Mouse (Mus musculus): ENCODE measurements around the gene Trim11. TPM values are rescaled to one million over a fixed set of nuclear protein-coding genes. Genes with fewer than 3 reads are reported as not detected.

Gene Trim11
- polyA plus RNA-seq, 1 experiment from 2014 or later = 9.1 TPM

DNA sequence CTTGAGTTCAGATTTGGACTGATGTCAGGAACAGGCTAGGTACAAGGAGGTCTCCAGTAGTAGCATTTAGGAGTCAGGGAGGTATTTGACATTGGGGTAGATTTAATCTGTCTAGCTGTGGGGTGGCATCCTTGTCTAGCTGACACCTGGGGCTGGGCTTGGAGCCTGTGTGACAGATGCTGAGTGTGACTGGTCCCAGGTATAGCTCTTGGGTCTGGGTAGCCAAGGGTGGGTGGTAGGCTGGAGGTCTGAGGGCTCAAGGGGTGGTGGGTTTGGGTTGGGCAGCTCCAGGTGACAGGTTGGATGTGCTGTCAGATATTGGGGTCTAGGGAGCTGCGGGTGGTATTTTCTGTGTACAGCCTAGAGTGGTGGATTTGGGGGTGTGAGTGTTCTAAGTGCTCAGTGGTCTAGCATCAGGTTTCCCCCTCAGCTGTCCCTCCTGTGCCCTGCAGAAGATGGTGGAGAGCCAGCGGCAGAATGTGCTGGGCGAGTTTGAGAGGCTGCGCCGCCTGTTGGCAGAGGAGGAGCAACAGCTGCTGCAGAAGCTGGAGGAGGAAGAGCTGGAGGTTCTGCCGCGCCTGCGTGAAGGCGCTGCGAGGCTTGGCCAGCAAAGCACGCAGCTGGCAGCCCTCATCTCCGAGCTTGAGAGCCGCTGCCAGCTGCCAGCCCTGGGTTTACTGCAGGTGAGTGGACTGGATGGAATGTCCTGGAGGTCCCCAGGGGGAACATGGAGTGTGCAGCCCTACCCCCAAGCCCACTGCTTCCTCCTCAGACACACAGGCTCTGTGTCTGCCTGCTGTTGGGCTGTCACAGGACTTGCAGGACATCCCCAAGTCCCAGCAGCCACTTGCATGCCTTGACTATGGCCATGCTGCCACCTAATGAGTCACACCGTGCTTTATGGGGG lies 3.9 kb downstream of the Trim11 start:
- H3K27me3 ChIP-seq = no peaks in the 10 kb centered on the region
- no peaks in the 10 kb centered on the region for H3K9me3 ChIP-seq (replicated peaks)
- no peak for ATAC-seq (ENCODE audit: insufficient read depth)
- H3K4me1 ChIP-seq (replicated peaks) = peaks cover 62% of the 10 kb centered on the region
- WGBS (ENCODE audit: insufficient replicate concordance) = 61% methylated on average over 14 of the region's 14 CpGs
- no peak overlapping the region for H3K9ac ChIP-seq
- peaks cover 50% of the 10 kb centered on the region for H3K36me3 ChIP-seq (replicated peaks)
- 0 out of 2 replicates have a peak overlapping the region, but pooled peaks have one; percentile 24 for H3K27ac ChIP-seq (replicated peaks)
- no peak overlapping the region for H3K4me2 ChIP-seq
- H3K4me3 ChIP-seq (replicated peaks) = no peak overlapping the region

DNA sequence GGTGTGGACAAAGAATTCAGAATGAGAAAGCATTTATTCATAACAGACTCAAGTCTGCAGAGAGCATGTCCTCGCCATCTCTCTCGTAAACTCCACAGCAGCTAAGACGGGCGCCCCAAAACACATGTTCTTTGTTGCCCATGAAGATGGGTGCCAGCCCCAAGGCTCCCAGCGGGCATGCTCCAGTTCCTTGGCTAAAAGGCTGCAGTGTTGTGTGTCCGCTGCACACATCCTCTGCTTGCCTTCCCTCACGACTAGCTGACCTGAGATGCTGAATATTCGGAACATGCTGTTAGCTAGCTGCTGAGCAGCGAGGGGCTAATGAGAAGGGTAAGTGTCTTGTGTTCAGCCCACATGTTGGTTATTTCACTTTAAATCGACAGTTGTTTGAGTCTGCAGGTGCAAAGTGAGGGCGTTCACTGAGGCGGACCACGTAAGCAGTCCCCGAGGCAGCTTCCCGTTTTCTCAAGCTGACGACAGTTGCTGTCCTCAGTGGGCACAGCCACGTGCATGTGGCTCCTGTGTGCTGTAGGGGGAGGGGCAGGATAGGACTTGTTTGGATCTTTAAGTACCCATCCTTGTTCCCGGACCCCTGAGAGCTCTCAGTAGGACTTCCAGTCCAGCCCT lies 4.7 kb downstream of the Trim11 start:
- ATAC-seq (ENCODE audit: insufficient read depth) = no peak
- Histone ChIP-seq H3K4me3 (replicated peaks) (no peak overlapping the region), H3K4me2 (no peak overlapping the region), H3K36me3 (replicated peaks) (peaks cover 58% of the 10 kb centered on the region), H3K4me1 (replicated peaks) (peaks cover 59% of the 10 kb centered on the region), H3K27ac (replicated peaks) (0 out of 2 replicates have a peak overlapping the region, but pooled peaks have one; percentile 24), H3K27me3 (no peaks in the 10 kb centered on the region), H3K9me3 (replicated peaks) (no peaks in the 10 kb centered on the region), H3K9ac (no peak overlapping the region)
- WGBS (ENCODE audit: insufficient replicate concordance) = 67% methylated on average over 18 of the region's 18 CpGs

DNA sequence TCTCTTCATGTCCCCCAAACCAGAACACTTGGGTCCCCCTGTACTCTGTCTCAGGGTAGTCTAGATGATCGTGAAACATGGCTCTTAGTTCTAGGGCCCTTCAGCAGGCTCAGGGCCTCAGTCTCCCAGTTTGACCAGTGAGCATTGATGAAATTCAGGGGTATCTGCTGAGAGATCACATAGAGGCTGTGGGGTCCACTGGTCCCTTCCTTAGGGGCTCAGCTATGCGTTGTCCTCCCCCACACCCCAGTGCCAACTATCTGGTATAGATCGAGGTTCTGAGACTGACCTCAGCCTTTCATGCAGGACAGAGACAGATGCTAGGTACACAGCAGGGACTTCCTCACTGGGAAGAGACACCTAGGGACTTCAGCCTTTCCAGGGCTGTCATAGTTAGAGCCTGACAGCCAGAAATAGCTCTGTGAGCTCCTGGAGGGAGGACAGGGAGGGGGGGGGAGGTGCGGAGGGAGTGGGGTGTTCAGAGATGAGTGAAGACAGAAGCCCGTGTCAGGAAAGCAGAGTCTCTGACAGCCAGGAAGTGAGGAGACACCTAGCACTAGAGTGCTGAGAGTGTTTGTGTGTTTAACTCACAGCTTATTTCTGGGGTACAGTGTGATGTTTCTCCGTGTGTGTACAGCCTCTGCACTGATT lies 5.9 kb downstream of the Trim11 start:
- H3K9me3 ChIP-seq (replicated peaks) = no peaks in the 10 kb centered on the region
- no peak for ATAC-seq (ENCODE audit: insufficient read depth)
- H3K36me3 ChIP-seq (replicated peaks) = peaks cover 70% of the 10 kb centered on the region
- 73% methylated on average over 6 of the region's 6 CpGs for WGBS (ENCODE audit: insufficient replicate concordance)
- H3K4me2 ChIP-seq = no peak overlapping the region
- H3K4me1 ChIP-seq (replicated peaks) = peaks cover 54% of the 10 kb centered on the region
- H3K9ac ChIP-seq = no peak overlapping the region
- H3K4me3 ChIP-seq (replicated peaks) = no peak overlapping the region
- H3K27me3 ChIP-seq = no peaks in the 10 kb centered on the region
- no peak overlapping the region for H3K27ac ChIP-seq (replicated peaks)

DNA sequence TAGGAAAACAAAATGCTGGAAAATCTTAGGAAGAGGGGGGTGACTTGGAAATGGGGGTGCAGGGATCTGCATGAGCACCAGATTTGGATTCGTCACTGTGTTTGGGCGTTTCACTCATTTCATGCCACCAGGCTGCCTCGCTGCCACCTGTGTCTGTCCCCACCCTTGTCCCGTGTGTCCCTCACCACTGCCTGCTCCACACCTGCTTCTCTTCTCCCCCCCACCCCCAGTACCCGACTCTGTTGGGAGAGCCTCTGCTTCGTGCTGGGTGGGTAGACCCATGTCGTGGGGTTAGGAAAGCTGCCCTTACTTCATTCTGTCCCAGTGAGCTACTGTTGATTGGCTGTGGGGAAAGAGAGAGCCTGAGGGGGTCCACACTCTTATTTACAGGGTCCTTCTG lies 6.8 kb downstream of the Trim11 start:
- Histone ChIP-seq H3K27ac (replicated peaks) (no peak overlapping the region), H3K27me3 (no peaks in the 10 kb centered on the region), H3K36me3 (replicated peaks) (peaks cover 79% of the 10 kb centered on the region), H3K4me2 (no peak overlapping the region), H3K4me1 (replicated peaks) (peaks cover 45% of the 10 kb centered on the region), H3K4me3 (replicated peaks) (no peak overlapping the region), H3K9ac (no peak overlapping the region), H3K9me3 (replicated peaks) (no peaks in the 10 kb centered on the region)
- WGBS (ENCODE audit: insufficient replicate concordance) = 74% methylated on average over 7 of the region's 7 CpGs
- ATAC-seq (ENCODE audit: insufficient read depth) = no peak

DNA sequence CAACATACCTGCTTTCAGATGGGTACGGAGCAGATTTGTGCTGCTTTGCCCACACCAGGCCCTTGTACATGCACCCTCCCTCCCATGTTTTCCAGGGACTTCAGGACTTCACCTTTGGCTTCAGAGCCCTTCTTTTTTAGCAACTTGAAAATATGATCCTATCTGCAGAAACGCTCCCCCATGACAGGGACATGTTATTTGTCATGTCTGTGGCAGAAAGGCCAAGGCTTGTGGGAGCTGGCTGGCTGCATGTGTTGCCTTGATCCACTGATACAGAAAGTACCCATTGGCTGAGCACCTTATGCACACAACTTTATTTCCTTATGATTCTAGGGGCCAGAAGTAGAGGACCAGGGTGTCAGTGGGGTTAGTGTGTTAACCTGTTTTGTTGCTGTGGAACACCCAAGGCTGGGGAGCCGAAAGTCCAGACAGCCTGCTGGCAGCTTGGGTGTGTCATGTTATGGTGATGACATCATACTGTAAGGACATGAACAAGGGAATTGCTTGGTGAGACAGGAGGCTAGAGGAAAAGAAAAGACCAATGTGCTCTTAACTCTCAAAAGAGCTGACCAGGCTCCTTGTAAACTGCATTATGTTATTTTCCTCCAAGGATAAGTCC lies 7.5 kb downstream of the Trim11 start:
- Histone ChIP-seq H3K9ac (no peak overlapping the region), H3K27me3 (no peaks in the 10 kb centered on the region), H3K27ac (replicated peaks) (no peak overlapping the region), H3K9me3 (replicated peaks) (no peaks in the 10 kb centered on the region), H3K36me3 (replicated peaks) (peaks cover 86% of the 10 kb centered on the region), H3K4me1 (replicated peaks) (peaks cover 38% of the 10 kb centered on the region), H3K4me2 (no peak overlapping the region), H3K4me3 (replicated peaks) (no peak overlapping the region)
- no peak for ATAC-seq (ENCODE audit: insufficient read depth)
- WGBS (ENCODE audit: insufficient replicate concordance) = 81% methylated on average over 3 of the region's 3 CpGs

DNA sequence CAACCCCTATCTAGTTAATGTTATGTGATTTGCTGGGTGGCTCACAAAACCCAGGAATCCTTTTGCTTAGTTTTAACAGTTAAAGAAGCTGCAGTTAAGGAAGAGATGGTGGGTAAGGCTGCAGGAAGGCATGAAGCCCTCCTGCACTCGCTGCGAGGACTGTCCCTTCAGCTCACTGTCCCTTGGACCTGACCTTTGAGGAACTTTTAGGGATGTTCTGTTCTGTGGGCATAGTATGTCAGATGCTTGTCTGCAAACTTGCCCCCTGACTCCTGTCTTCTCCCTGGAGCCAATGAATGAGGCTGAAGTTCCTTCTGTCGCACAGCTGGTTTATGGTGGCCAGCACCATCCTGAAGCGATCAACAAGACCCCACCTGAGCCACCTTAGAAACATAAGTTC lies 11.3 kb downstream of the Trim11 start:
- peaks cover 6% of the 10 kb centered on the region; the same call in 1 of the 2 replicates for H3K27me3 ChIP-seq
- peaks cover 40% of the 10 kb centered on the region for H3K4me1 ChIP-seq (replicated peaks)
- no peak for ATAC-seq (ENCODE audit: insufficient read depth)
- H3K9ac ChIP-seq = no peak overlapping the region
- H3K4me3 ChIP-seq (replicated peaks) = no peak overlapping the region
- H3K36me3 ChIP-seq (replicated peaks) = peaks cover 66% of the 10 kb centered on the region
- no peak overlapping the region for H3K4me2 ChIP-seq
- H3K9me3 ChIP-seq (replicated peaks) = no peaks in the 10 kb centered on the region
- H3K27ac ChIP-seq (replicated peaks) = no peak overlapping the region
- WGBS (ENCODE audit: insufficient replicate concordance) = 86% methylated on average over 4 of the region's 4 CpGs

DNA sequence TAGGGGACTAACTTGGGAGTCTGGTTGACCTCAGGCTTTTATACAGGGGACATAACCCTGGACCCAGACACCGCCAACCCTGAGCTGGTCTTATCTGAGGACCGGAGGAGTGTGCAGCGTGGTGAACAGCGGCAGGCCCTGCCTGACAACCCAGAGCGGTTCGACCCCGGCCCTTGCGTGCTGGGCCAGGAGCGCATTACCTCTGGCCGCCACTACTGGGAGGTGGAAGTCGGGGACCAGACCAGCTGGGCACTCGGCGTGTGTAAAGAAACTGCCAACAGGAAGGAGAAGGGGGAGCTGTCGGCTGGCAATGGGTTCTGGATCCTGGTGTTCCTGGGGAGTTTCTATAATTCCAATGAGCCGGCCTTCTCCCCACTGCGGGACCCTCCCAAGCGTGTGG lies 12.2 kb downstream of the Trim11 start:
- no peak overlapping the region for H3K4me3 ChIP-seq (replicated peaks)
- H3K36me3 ChIP-seq (replicated peaks) = peaks cover 56% of the 10 kb centered on the region
- H3K27me3 ChIP-seq = peaks cover 16% of the 10 kb centered on the region
- H3K9ac ChIP-seq = no peak overlapping the region
- ATAC-seq (ENCODE audit: insufficient read depth) = no peak
- no peak overlapping the region for H3K4me2 ChIP-seq
- peaks cover 47% of the 10 kb centered on the region for H3K4me1 ChIP-seq (replicated peaks)
- no peaks in the 10 kb centered on the region for H3K9me3 ChIP-seq (replicated peaks)
- 81% methylated on average over 17 of the region's 17 CpGs for WGBS (ENCODE audit: insufficient replicate concordance)
- H3K27ac ChIP-seq (replicated peaks) = no peak overlapping the region

DNA sequence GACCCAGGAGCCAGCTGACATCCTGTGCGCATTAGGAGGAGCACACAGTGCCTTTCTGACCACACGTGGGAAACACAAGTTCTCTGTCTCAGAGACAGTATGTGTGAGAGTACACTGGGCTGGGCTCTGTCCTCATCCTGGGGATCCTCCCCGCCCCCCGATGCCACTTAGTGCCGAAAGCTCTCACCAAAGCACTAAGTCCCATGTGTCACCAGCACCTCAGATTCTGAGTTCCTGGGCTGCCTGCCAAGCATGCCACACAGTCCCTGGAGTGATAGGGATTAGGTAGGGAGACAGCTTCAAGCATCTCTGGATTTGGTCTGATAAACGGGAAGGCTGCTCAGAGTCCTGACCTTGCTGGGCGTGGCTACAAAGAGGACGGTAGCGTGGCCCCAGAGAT lies 12.9 kb downstream of the Trim11 start:
- H3K4me1 ChIP-seq (replicated peaks) = peaks cover 49% of the 10 kb centered on the region
- 58% methylated on average over 9 of the region's 9 CpGs for WGBS (ENCODE audit: insufficient replicate concordance)

DNA sequence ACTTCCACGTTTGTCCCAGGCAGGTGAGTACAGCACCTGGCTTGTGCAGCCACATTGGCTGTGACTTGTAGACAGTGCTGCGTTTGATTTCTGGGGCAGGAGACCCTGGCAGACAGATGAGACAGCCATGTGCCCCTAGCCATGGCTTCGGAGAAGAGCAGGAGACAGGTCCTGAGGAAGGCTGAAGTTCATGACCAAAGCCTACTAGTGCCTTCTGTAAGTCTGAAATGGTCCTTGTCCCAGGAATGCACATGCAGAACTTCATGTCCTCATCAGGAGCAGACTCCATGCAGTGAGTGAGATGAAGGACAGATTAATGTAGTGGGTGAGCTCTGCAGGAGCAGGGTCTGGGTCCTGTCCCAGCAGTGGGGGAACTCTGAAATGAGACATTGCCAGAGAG lies 14.0 kb downstream of the Trim11 start:
- no peak for ATAC-seq (ENCODE audit: insufficient read depth)
- Histone ChIP-seq H3K4me2 (no peak overlapping the region), H3K27me3 (peaks cover 31% of the 10 kb centered on the region), H3K36me3 (replicated peaks) (peaks cover 38% of the 10 kb centered on the region), H3K4me3 (replicated peaks) (no peak overlapping the region), H3K9me3 (replicated peaks) (no peaks in the 10 kb centered on the region), H3K4me1 (replicated peaks) (peaks cover 44% of the 10 kb centered on the region), H3K9ac (no peak overlapping the region), H3K27ac (replicated peaks) (no peak overlapping the region)
- 63% methylated on average over 3 of the region's 3 CpGs for WGBS (ENCODE audit: insufficient replicate concordance)

More for the DNA sequence above, 12.9 kb downstream of the Trim11 start:
- H3K4me3 ChIP-seq (replicated peaks) = no peak overlapping the region
- peaks cover 49% of the 10 kb centered on the region for H3K36me3 ChIP-seq (replicated peaks)
- no peak overlapping the region for H3K9ac ChIP-seq
- no peaks in the 10 kb centered on the region for H3K9me3 ChIP-seq (replicated peaks)
- peaks cover 23% of the 10 kb centered on the region for H3K27me3 ChIP-seq
- ATAC-seq (ENCODE audit: insufficient read depth) = no peak
- no peak overlapping the region for H3K27ac ChIP-seq (replicated peaks)
- no peak overlapping the region for H3K4me2 ChIP-seq

DNA sequence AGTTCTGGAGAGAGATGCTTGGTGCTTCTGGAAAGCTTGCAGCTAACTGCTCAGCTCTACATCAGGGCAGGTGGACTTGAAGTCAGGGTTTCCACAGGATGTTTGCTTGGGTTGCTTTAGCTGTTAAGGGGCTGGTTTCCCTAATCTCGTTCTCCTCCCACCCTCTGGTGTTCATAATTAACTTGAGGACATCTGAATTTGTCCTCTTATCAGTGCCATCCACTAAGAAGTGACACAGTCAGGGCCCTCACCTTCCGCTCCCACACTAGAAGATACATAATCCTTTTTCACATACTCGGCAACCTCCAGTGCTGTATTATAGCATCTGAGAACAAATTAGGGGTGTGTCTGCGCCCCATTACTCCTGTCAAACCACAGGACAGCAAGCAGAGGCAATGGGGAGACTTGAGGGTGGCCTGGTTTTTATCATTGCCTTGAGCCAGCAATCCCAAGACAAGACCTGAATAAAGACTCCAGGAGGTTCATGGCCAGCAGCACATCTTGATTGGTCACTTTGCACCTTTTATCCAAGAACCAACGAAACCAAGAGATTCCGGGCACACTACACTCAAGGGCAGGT lies 15.3 kb downstream of the Trim11 start:
- ATAC-seq (ENCODE audit: insufficient read depth) = no peak
- H3K4me2 ChIP-seq = no peak overlapping the region

More for the DNA sequence above, 15.3 kb downstream of the Trim11 start:
- WGBS (ENCODE audit: insufficient replicate concordance) = 43% methylated on average over 6 of the region's 6 CpGs
- H3K4me3 ChIP-seq (replicated peaks) = no peak overlapping the region
- peaks cover 44% of the 10 kb centered on the region for H3K4me1 ChIP-seq (replicated peaks)
- H3K27ac ChIP-seq (replicated peaks) = no peak overlapping the region
- H3K9me3 ChIP-seq (replicated peaks) = no peaks in the 10 kb centered on the region
- peaks cover 31% of the 10 kb centered on the region for H3K27me3 ChIP-seq
- H3K36me3 ChIP-seq (replicated peaks) = peaks cover 25% of the 10 kb centered on the region
- H3K9ac ChIP-seq = no peak overlapping the region

All from liver, embryonic 15.5 days (tissue).